Mouse (Mus musculus): ENCODE measurements around the gene Fabp6. TPM values are rescaled to one million over a fixed set of nuclear protein-coding genes. Genes with fewer than 3 reads are reported as not detected.

Gene Fabp6
- polyA plus RNA-seq, 1 experiment from 2014 or later = not detected

DNA sequence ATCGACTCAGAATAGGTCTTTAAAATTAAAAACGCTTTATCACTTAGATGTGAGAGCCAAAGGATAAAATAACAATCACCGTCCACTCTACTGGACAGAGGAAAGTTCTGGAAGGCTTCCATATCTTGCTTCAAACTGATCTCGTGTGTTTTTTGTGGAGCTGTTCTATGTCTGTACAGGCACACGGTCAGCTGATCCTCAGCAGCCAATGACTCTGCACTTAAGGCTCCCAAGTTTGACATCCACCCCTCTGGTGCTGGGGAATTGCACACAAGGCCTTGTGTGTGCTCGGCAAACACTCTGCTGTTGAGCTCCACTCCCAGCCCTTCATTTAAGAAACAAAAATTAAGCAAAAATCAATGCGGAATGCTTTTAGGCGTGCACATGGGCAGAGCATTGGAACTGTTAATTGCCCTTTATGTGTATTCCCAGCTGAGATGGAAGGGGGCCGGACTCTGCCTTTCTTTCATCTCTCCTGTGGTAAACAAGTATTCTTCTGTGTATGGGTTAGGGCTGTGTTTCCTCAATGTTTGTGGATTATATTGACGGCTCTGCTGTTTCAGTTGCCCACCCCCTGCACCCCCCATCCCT lies 37.6 kb downstream of the Fabp6 start:
- H3K4me1 ChIP-seq (ENCODE audit: control insufficient read depth in 2 of 2, insufficient read depth in 2 of 2, low read length in 2 of 2) = peaks cover 41 to 65% of the 10 kb centered on the region in 2 experiments
- peak overlapping the region; percentile 64 to 71; a peak in 3 of 4 replicates for H3K27ac ChIP-seq (replicated peaks in 1 of 2; ENCODE audit: control insufficient read depth in 1 of 2, insufficient read depth in 1 of 2, low read depth in 2 of 2, low read length in 2 of 2)
- no peaks in the 10 kb centered on the region for H3K27me3 ChIP-seq (ENCODE audit: control insufficient read depth, insufficient read depth, low read length)
- H3K9ac ChIP-seq (ENCODE audit: low read length) = no peak overlapping the region
- no peak overlapping the region for H3K4me2 ChIP-seq (ENCODE audit: low read length)
- no peak overlapping the region for H3K4me3 ChIP-seq (ENCODE audit: control insufficient read depth in 1 of 2, insufficient read depth in 1 of 2, low read depth in 1 of 2, low read length in 2 of 2)
- no peak for ATAC-seq (ENCODE audit: insufficient number of reproducible peaks, insufficient read depth, low FRiP score, low read depth)
- 57% methylated on average over 10 of the region's 10 CpGs for WGBS
- no peaks in the 10 kb centered on the region for H3K9me3 ChIP-seq (ENCODE audit: control insufficient read depth, low read length)
- H3K36me3 ChIP-seq (ENCODE audit: control insufficient read depth, insufficient read depth, low read length) = peaks cover 20% of the 10 kb centered on the region

GRCm38 (mm10) chr11:43559515-43560292 lies 41.6 kb downstream of the Fabp6 start:
- H3K4me2 ChIP-seq (ENCODE audit: low read length) = no peak overlapping the region

GRCm38 (mm10) chr11:43556538-43556937 lies 44.8 kb downstream of the Fabp6 start:
- H3K4me1 ChIP-seq (ENCODE audit: control insufficient read depth in 2 of 2, insufficient read depth in 2 of 2, low read length in 2 of 2) = peaks cover 13 to 38% of the 10 kb centered on the region in 2 experiments
- peaks cover 50% of the 10 kb centered on the region for H3K36me3 ChIP-seq (ENCODE audit: control insufficient read depth, insufficient read depth, low read length)
- H3K9me3 ChIP-seq (ENCODE audit: control insufficient read depth, low read length) = no peaks in the 10 kb centered on the region

More at GRCm38 (mm10) chr11:43559515-43560292, 41.6 kb downstream of the Fabp6 start:
- no peak for ATAC-seq (ENCODE audit: insufficient number of reproducible peaks, insufficient read depth, low FRiP score, low read depth)
- Histone ChIP-seq H3K27me3 (ENCODE audit: control insufficient read depth, insufficient read depth, low read length) (no peaks in the 10 kb centered on the region), H3K9me3 (ENCODE audit: control insufficient read depth, low read length) (no peaks in the 10 kb centered on the region), H3K27ac (replicated peaks in 1 of 2; ENCODE audit: control insufficient read depth in 1 of 2, insufficient read depth in 1 of 2, low read depth in 2 of 2, low read length in 2 of 2) (peak overlapping the region; percentile 36 to 61; a peak in 3 of 4 replicates), H3K36me3 (ENCODE audit: control insufficient read depth, insufficient read depth, low read length) (peaks cover 55% of the 10 kb centered on the region), H3K4me3 (ENCODE audit: control insufficient read depth in 1 of 2, insufficient read depth in 1 of 2, low read depth in 1 of 2, low read length in 2 of 2) (no peak overlapping the region), H3K4me1 (ENCODE audit: control insufficient read depth in 2 of 2, insufficient read depth in 2 of 2, low read length in 2 of 2) (peaks cover 16 to 32% of the 10 kb centered on the region in 2 experiments), H3K9ac (ENCODE audit: low read length) (peak overlapping the region; percentile 52)
- WGBS = 3% methylated on average over 5 of the region's 6 CpGs

DNA sequence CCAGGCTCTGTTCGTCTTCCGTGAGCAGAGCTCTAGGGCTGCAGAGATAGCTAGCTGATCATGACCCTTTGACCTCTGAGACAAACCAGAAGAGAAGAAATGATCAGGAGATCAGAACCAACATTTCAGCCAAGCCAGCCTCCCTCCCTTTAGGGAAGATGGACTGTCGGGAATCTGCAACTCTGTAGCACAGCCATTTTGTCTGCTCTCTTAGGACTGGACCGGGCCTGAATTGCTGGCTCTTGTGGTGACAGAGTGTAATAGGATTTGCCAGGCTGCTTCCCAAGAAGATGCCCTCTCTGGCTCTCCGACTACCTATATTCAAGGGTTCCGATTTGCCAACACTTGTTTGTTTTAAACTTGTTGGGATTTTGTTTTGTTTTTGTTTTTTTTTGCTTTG lies 48.7 kb downstream of the Fabp6 start:
- Histone ChIP-seq H3K9me3 (ENCODE audit: control insufficient read depth, low read length) (no peaks in the 10 kb centered on the region), H3K4me1 (ENCODE audit: control insufficient read depth in 2 of 2, insufficient read depth in 2 of 2, low read length in 2 of 2) (peaks cover 30 to 55% of the 10 kb centered on the region in 2 experiments), H3K4me3 (ENCODE audit: control insufficient read depth in 1 of 2, insufficient read depth in 1 of 2, low read depth in 1 of 2, low read length in 2 of 2) (no peak overlapping the region), H3K9ac (ENCODE audit: low read length) (no peak overlapping the region), H3K27ac (replicated peaks in 1 of 2; ENCODE audit: control insufficient read depth in 1 of 2, insufficient read depth in 1 of 2, low read depth in 2 of 2, low read length in 2 of 2) (no peak overlapping the region), H3K27me3 (ENCODE audit: control insufficient read depth, insufficient read depth, low read length) (no peaks in the 10 kb centered on the region), H3K36me3 (ENCODE audit: control insufficient read depth, insufficient read depth, low read length) (peaks cover 28% of the 10 kb centered on the region), H3K4me2 (ENCODE audit: low read length) (no peak overlapping the region)
- WGBS = 66% methylated on average over 6 of the region's 6 CpGs
- no peak for ATAC-seq (ENCODE audit: insufficient number of reproducible peaks, insufficient read depth, low FRiP score, low read depth)

More at GRCm38 (mm10) chr11:43556538-43556937, 44.8 kb downstream of the Fabp6 start:
- Histone ChIP-seq H3K27ac (replicated peaks in 1 of 2; ENCODE audit: control insufficient read depth in 1 of 2, insufficient read depth in 1 of 2, low read depth in 2 of 2, low read length in 2 of 2) (no peak overlapping the region), H3K9ac (ENCODE audit: low read length) (no peak overlapping the region), H3K4me2 (ENCODE audit: low read length) (no peak overlapping the region), H3K27me3 (ENCODE audit: control insufficient read depth, insufficient read depth, low read length) (no peaks in the 10 kb centered on the region), H3K4me3 (ENCODE audit: control insufficient read depth in 1 of 2, insufficient read depth in 1 of 2, low read depth in 1 of 2, low read length in 2 of 2) (no peak overlapping the region)
- whole genome bisulfite sequencing = 76% methylated on average over 11 of the region's 11 CpGs
- no peak for ATAC-seq (ENCODE audit: insufficient number of reproducible peaks, insufficient read depth, low FRiP score, low read depth)

DNA sequence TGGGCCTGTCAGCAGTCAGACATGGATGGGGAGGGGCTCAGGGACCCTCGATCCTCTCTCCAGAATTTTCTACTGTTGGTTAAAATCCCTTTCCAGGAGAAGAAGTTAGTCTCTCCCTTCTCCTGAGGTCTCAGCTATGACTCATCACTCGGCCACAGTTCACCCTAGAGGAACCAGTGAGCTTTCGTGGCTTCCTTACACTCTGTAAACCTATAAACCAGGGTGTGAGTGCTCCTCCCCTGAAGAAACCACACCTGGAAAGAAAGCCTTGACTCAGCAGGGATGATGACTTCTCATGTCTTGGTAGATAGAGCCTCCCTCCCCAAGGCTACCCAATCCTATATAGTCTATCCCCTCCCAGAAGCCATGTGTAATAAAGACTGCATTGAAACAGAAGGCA lies 49.6 kb downstream of the Fabp6 start:
- no peak overlapping the region for H3K4me2 ChIP-seq (ENCODE audit: low read length)
- H3K9me3 ChIP-seq (ENCODE audit: control insufficient read depth, low read length) = no peaks in the 10 kb centered on the region
- 71% methylated on average over 3 of the region's 3 CpGs for WGBS
- H3K36me3 ChIP-seq (ENCODE audit: control insufficient read depth, insufficient read depth, low read length) = peaks cover 19% of the 10 kb centered on the region
- no peak overlapping the region for H3K4me3 ChIP-seq (ENCODE audit: control insufficient read depth in 1 of 2, insufficient read depth in 1 of 2, low read depth in 1 of 2, low read length in 2 of 2)
- no peak overlapping the region for H3K27ac ChIP-seq (replicated peaks in 1 of 2; ENCODE audit: control insufficient read depth in 1 of 2, insufficient read depth in 1 of 2, low read depth in 2 of 2, low read length in 2 of 2)
- peaks cover 30 to 55% of the 10 kb centered on the region in 2 experiments for H3K4me1 ChIP-seq (ENCODE audit: control insufficient read depth in 2 of 2, insufficient read depth in 2 of 2, low read length in 2 of 2)
- ATAC-seq (ENCODE audit: insufficient number of reproducible peaks, insufficient read depth, low FRiP score, low read depth) = no peak
- H3K27me3 ChIP-seq (ENCODE audit: control insufficient read depth, insufficient read depth, low read length) = no peaks in the 10 kb centered on the region
- no peak overlapping the region for H3K9ac ChIP-seq (ENCODE audit: low read length)

- H3K9ac ChIP-seq (ENCODE audit: low read length) = peak overlapping the region; percentile 4; the same call in 1 of the 2 replicates
- 30% methylated on average over 11 of the region's 11 CpGs for WGBS
- peak overlapping the region; percentile 90 to 99 for H3K27ac ChIP-seq (replicated peaks in 1 of 2; ENCODE audit: control insufficient read depth in 1 of 2, insufficient read depth in 1 of 2, low read depth in 2 of 2, low read length in 2 of 2)
- H3K36me3 ChIP-seq (ENCODE audit: control insufficient read depth, insufficient read depth, low read length) = 0 out of 2 replicates have a peak, but pooled peaks cover 4% of the 10 kb centered on the region
- H3K4me2 ChIP-seq (ENCODE audit: low read length) = peak overlapping the region; percentile 53; the same call in 1 of the 2 replicates
- H3K4me3 ChIP-seq (ENCODE audit: control insufficient read depth in 1 of 2, insufficient read depth in 1 of 2, low read depth in 1 of 2, low read length in 2 of 2) = no peak overlapping the region
- no peaks in the 10 kb centered on the region for H3K9me3 ChIP-seq (ENCODE audit: control insufficient read depth, low read length)
- H3K4me1 ChIP-seq (ENCODE audit: control insufficient read depth in 2 of 2, insufficient read depth in 2 of 2, low read length in 2 of 2) = peaks cover 45 to 74% of the 10 kb centered on the region in 2 experiments
- no peaks in the 10 kb centered on the region for H3K27me3 ChIP-seq (ENCODE audit: control insufficient read depth, insufficient read depth, low read length)
- ATAC-seq (ENCODE audit: insufficient number of reproducible peaks, insufficient read depth, low FRiP score, low read depth) = no peak
Observed at GRCm38 (mm10) chr11:43549701-43550100, 51.6 kb downstream of the Fabp6 start.

GRCm38 (mm10) chr11:43548657-43549435 lies 52.5 kb downstream of the Fabp6 start:
- ATAC-seq (ENCODE audit: insufficient number of reproducible peaks, insufficient read depth, low FRiP score, low read depth) = peak; percentile 75
- 21% methylated on average over 12 of the region's 12 CpGs for WGBS
- peak overlapping the region; percentile 53 for H3K4me2 ChIP-seq (ENCODE audit: low read length)

More at GRCm38 (mm10) chr11:43548657-43549435, 52.5 kb downstream of the Fabp6 start:
- no peak overlapping the region for H3K4me3 ChIP-seq (ENCODE audit: control insufficient read depth in 1 of 2, insufficient read depth in 1 of 2, low read depth in 1 of 2, low read length in 2 of 2)
- peak overlapping the region; percentile 65 for H3K9ac ChIP-seq (ENCODE audit: low read length)
- H3K36me3 ChIP-seq (ENCODE audit: control insufficient read depth, insufficient read depth, low read length) = 0 out of 2 replicates have a peak, but pooled peaks cover 4% of the 10 kb centered on the region
- H3K4me1 ChIP-seq (ENCODE audit: control insufficient read depth in 2 of 2, insufficient read depth in 2 of 2, low read length in 2 of 2) = peaks cover 46 to 74% of the 10 kb centered on the region in 2 experiments
- peak overlapping the region; percentile 90 to 99 for H3K27ac ChIP-seq (replicated peaks in 1 of 2; ENCODE audit: control insufficient read depth in 1 of 2, insufficient read depth in 1 of 2, low read depth in 2 of 2, low read length in 2 of 2)
- no peaks in the 10 kb centered on the region for H3K27me3 ChIP-seq (ENCODE audit: control insufficient read depth, insufficient read depth, low read length)
- no peaks in the 10 kb centered on the region for H3K9me3 ChIP-seq (ENCODE audit: control insufficient read depth, low read length)

Data from heart, embryonic 14.5 days (tissue).